Mouse (Mus musculus): ENCODE data around the gene Gm20388. TPM values are rescaled to one million over a fixed set of nuclear protein-coding genes. Genes with fewer than 3 reads are reported as not detected.
A peak's percentile ranks its signal among the peaks of the same experiment; 100 is the strongest.

The Gm20388 gene
- polyA plus RNA-seq, 1 experiment from 2014 or later, result not detected

GRCm38 (mm10) chr8:120315644-120316043 is 405.0 kb downstream of the Gm20388 start:
- Histone ChIP-seq H3K4me3 (ENCODE audit: low read length) (no peak overlapping the region), H3K9ac (ENCODE audit: low read depth, low read length) (no peak overlapping the region), H3K27me3 (ENCODE audit: control insufficient read depth, insufficient read depth, low read length) (no peaks in the 10 kb centered on the region), H3K27ac (ENCODE audit: low read depth, low read length) (no peak overlapping the region), H3K4me2 (replicated peaks; ENCODE audit: low read depth, low read length) (no peak overlapping the region), H3K4me1 (ENCODE audit: control insufficient read depth, insufficient read depth, low read length) (0 out of 2 replicates have a peak, but pooled peaks cover 14% of the 10 kb centered on the region), H3K36me3 (ENCODE audit: control insufficient read depth, insufficient read depth, low read length) (no peaks in the 10 kb centered on the region), H3K9me3 (ENCODE audit: control insufficient read depth, low read length) (no peaks in the 10 kb centered on the region)
- WGBS, result 94% methylated on average over 4 of the region's 4 CpGs
- ATAC-seq (ENCODE audit: low FRiP score, low TSS enrichment), result no peak

- Histone ChIP-seq H3K4me3 (ENCODE audit: low read length) (no peak overlapping the region), H3K27me3 (ENCODE audit: control insufficient read depth, insufficient read depth, low read length) (no peaks in the 10 kb centered on the region), H3K36me3 (ENCODE audit: control insufficient read depth, insufficient read depth, low read length) (no peaks in the 10 kb centered on the region), H3K9me3 (ENCODE audit: control insufficient read depth, low read length) (no peaks in the 10 kb centered on the region), H3K27ac (ENCODE audit: low read depth, low read length) (no peak overlapping the region), H3K4me1 (ENCODE audit: control insufficient read depth, insufficient read depth, low read length) (0 out of 2 replicates have a peak, but pooled peaks cover 14% of the 10 kb centered on the region), H3K9ac (ENCODE audit: low read depth, low read length) (no peak overlapping the region), H3K4me2 (replicated peaks; ENCODE audit: low read depth, low read length) (no peak overlapping the region)
- ATAC-seq (ENCODE audit: low FRiP score, low TSS enrichment), result no peak
- 85% methylated on average over 7 of the region's 7 CpGs for WGBS
Observed at GRCm38 (mm10) chr8:120316707-120317106, 406.1 kb downstream of the Gm20388 start.

GRCm38 (mm10) chr8:120317118-120317824 is 406.6 kb downstream of the Gm20388 start:
- no peak overlapping the region for H3K4me2 ChIP-seq (replicated peaks; ENCODE audit: low read depth, low read length)
- no peak overlapping the region for H3K4me3 ChIP-seq (ENCODE audit: low read length)
- no peak overlapping the region for H3K27ac ChIP-seq (ENCODE audit: low read depth, low read length)
- no peak for ATAC-seq (ENCODE audit: low FRiP score, low TSS enrichment)
- H3K27me3 ChIP-seq (ENCODE audit: control insufficient read depth, insufficient read depth, low read length), result no peaks in the 10 kb centered on the region
- H3K4me1 ChIP-seq (ENCODE audit: control insufficient read depth, insufficient read depth, low read length), result peaks cover 18% of the 10 kb centered on the region; the same call in 1 of the 2 replicates
- no peaks in the 10 kb centered on the region for H3K9me3 ChIP-seq (ENCODE audit: control insufficient read depth, low read length)
- no peak overlapping the region for H3K9ac ChIP-seq (ENCODE audit: low read depth, low read length)
- no peaks in the 10 kb centered on the region for H3K36me3 ChIP-seq (ENCODE audit: control insufficient read depth, insufficient read depth, low read length)
- WGBS, result 85% methylated on average over 21 of the region's 21 CpGs

- 51% methylated on average over 12 of the region's 12 CpGs for WGBS
Observed at GRCm38 (mm10) chr8:120318476-120318991, 407.9 kb downstream of the Gm20388 start.

GRCm38 (mm10) chr8:120319449-120319848 is 408.8 kb downstream of the Gm20388 start:
- no peak overlapping the region for H3K4me2 ChIP-seq (replicated peaks; ENCODE audit: low read depth, low read length)
- no peak overlapping the region for H3K4me3 ChIP-seq (ENCODE audit: low read length)
- no peaks in the 10 kb centered on the region for H3K36me3 ChIP-seq (ENCODE audit: control insufficient read depth, insufficient read depth, low read length)
- H3K4me1 ChIP-seq (ENCODE audit: control insufficient read depth, insufficient read depth, low read length), result peaks cover 39% of the 10 kb centered on the region
- no peak overlapping the region for H3K9ac ChIP-seq (ENCODE audit: low read depth, low read length)
- no peaks in the 10 kb centered on the region for H3K27me3 ChIP-seq (ENCODE audit: control insufficient read depth, insufficient read depth, low read length)
- no peak for ATAC-seq (ENCODE audit: low FRiP score, low TSS enrichment)
- H3K27ac ChIP-seq (ENCODE audit: low read depth, low read length), result no peak overlapping the region
- H3K9me3 ChIP-seq (ENCODE audit: control insufficient read depth, low read length), result no peaks in the 10 kb centered on the region
- 26% methylated on average over 7 of the region's 7 CpGs for WGBS

More at GRCm38 (mm10) chr8:120318476-120318991, 407.9 kb downstream of the Gm20388 start:
- Histone ChIP-seq H3K9me3 (ENCODE audit: control insufficient read depth, low read length) (no peaks in the 10 kb centered on the region), H3K4me2 (replicated peaks; ENCODE audit: low read depth, low read length) (no peak overlapping the region), H3K4me1 (ENCODE audit: control insufficient read depth, insufficient read depth, low read length) (peaks cover 30% of the 10 kb centered on the region), H3K36me3 (ENCODE audit: control insufficient read depth, insufficient read depth, low read length) (no peaks in the 10 kb centered on the region), H3K27ac (ENCODE audit: low read depth, low read length) (no peak overlapping the region), H3K9ac (ENCODE audit: low read depth, low read length) (no peak overlapping the region), H3K27me3 (ENCODE audit: control insufficient read depth, insufficient read depth, low read length) (no peaks in the 10 kb centered on the region), H3K4me3 (ENCODE audit: low read length) (no peak overlapping the region)
- no peak for ATAC-seq (ENCODE audit: low FRiP score, low TSS enrichment)

- Histone ChIP-seq H3K27me3 (ENCODE audit: control insufficient read depth, insufficient read depth, low read length) (no peaks in the 10 kb centered on the region), H3K4me1 (ENCODE audit: control insufficient read depth, insufficient read depth, low read length) (peaks cover 45% of the 10 kb centered on the region), H3K9me3 (ENCODE audit: control insufficient read depth, low read length) (no peaks in the 10 kb centered on the region), H3K36me3 (ENCODE audit: control insufficient read depth, insufficient read depth, low read length) (no peaks in the 10 kb centered on the region), H3K4me3 (ENCODE audit: low read length) (no peak overlapping the region), H3K4me2 (replicated peaks; ENCODE audit: low read depth, low read length) (no peak overlapping the region), H3K27ac (ENCODE audit: low read depth, low read length) (no peak overlapping the region), H3K9ac (ENCODE audit: low read depth, low read length) (no peak overlapping the region)
- no peak for ATAC-seq (ENCODE audit: low FRiP score, low TSS enrichment)
- 86% methylated on average over 5 of the region's 5 CpGs for WGBS
Observed at GRCm38 (mm10) chr8:120320146-120320545, 409.5 kb downstream of the Gm20388 start.

GRCm38 (mm10) chr8:120321724-120322123 is 411.1 kb downstream of the Gm20388 start:
- Histone ChIP-seq H3K9me3 (ENCODE audit: control insufficient read depth, low read length) (no peaks in the 10 kb centered on the region), H3K4me2 (replicated peaks; ENCODE audit: low read depth, low read length) (no peak overlapping the region), H3K4me1 (ENCODE audit: control insufficient read depth, insufficient read depth, low read length) (peaks cover 50% of the 10 kb centered on the region), H3K9ac (ENCODE audit: low read depth, low read length) (no peak overlapping the region), H3K27me3 (ENCODE audit: control insufficient read depth, insufficient read depth, low read length) (no peaks in the 10 kb centered on the region), H3K36me3 (ENCODE audit: control insufficient read depth, insufficient read depth, low read length) (no peaks in the 10 kb centered on the region), H3K27ac (ENCODE audit: low read depth, low read length) (no peak overlapping the region), H3K4me3 (ENCODE audit: low read length) (no peak overlapping the region)
- 52% methylated on average over 6 of the region's 6 CpGs for WGBS
- no peak for ATAC-seq (ENCODE audit: low FRiP score, low TSS enrichment)

GRCm38 (mm10) chr8:120322956-120323448 is 412.4 kb downstream of the Gm20388 start:
- Histone ChIP-seq H3K27me3 (ENCODE audit: control insufficient read depth, insufficient read depth, low read length) (no peaks in the 10 kb centered on the region), H3K9ac (ENCODE audit: low read depth, low read length) (peak overlapping the region; percentile 12; the same call in 1 of the 2 replicates), H3K4me2 (replicated peaks; ENCODE audit: low read depth, low read length) (peak overlapping the region; percentile 19), H3K36me3 (ENCODE audit: control insufficient read depth, insufficient read depth, low read length) (no peaks in the 10 kb centered on the region), H3K9me3 (ENCODE audit: control insufficient read depth, low read length) (0 out of 2 replicates have a peak, but pooled peaks cover 2% of the 10 kb centered on the region), H3K4me3 (ENCODE audit: low read length) (no peak overlapping the region), H3K27ac (ENCODE audit: low read depth, low read length) (no peak overlapping the region), H3K4me1 (ENCODE audit: control insufficient read depth, insufficient read depth, low read length) (peaks cover 49% of the 10 kb centered on the region)
- ATAC-seq (ENCODE audit: low FRiP score, low TSS enrichment), result peak; percentile 65
- 3% methylated on average over 20 of the region's 20 CpGs for WGBS

- no peak for ATAC-seq (ENCODE audit: low FRiP score, low TSS enrichment)
- H3K4me2 ChIP-seq (replicated peaks; ENCODE audit: low read depth, low read length), result no peak overlapping the region
- H3K4me1 ChIP-seq (ENCODE audit: control insufficient read depth, insufficient read depth, low read length), result peaks cover 40% of the 10 kb centered on the region
- H3K9ac ChIP-seq (ENCODE audit: low read depth, low read length), result no peak overlapping the region
- 31% methylated on average over 3 of the region's 3 CpGs for WGBS
- no peak overlapping the region for H3K27ac ChIP-seq (ENCODE audit: low read depth, low read length)
- H3K36me3 ChIP-seq (ENCODE audit: control insufficient read depth, insufficient read depth, low read length), result no peaks in the 10 kb centered on the region
- H3K9me3 ChIP-seq (ENCODE audit: control insufficient read depth, low read length), result 0 out of 2 replicates have a peak, but pooled peaks cover 2% of the 10 kb centered on the region
- H3K4me3 ChIP-seq (ENCODE audit: low read length), result no peak overlapping the region
- H3K27me3 ChIP-seq (ENCODE audit: control insufficient read depth, insufficient read depth, low read length), result no peaks in the 10 kb centered on the region
Observed at GRCm38 (mm10) chr8:120324555-120324954, 413.9 kb downstream of the Gm20388 start.
